Mouse (Mus musculus): ENCODE data around the gene Gpr6. TPM values are rescaled to one million over a fixed set of nuclear protein-coding genes. Genes with fewer than 3 reads are reported as not detected.

Gpr6 gene
- 0.22 TPM in 1 of 2 replicates, not detected in the other for polyA plus RNA-seq (2015; fragmentation: Nextera tagmentation; extraction: Ambion mirVana)

- H3K27ac ChIP-seq (replicated peaks): no peak within 1 kb of the TSS
- ATAC-seq (ENCODE audit: low read depth): peak; percentile 48
- WGBS: under 1% methylated on average over 23 of the region's 23 CpGs
- H3K9ac ChIP-seq: peak within 1 kb of the TSS; percentile 61
- peak within 1 kb of the TSS; percentile 85 for H3K4me2 ChIP-seq
- no peaks in the 10 kb centered on the region for H3K36me3 ChIP-seq
- H3K27me3 ChIP-seq: peaks cover 57% of the 10 kb centered on the region
- H3K4me1 ChIP-seq (replicated peaks): peaks cover 22% of the 10 kb centered on the region
- peak within 1 kb of the TSS; percentile 49 for H3K4me3 ChIP-seq
- H3K9me3 ChIP-seq: no peaks in the 10 kb centered on the region
Measured at GRCm38 (mm10) chr10:41072116-41072515, at the start of gene Gpr6. Gpr6 (minus strand) TSS chr10:41072285.

GRCm38 (mm10) chr10:41100060-41100459 lies 28.0 kb upstream of the Gpr6 start:
- H3K4me3 ChIP-seq: no peak overlapping the region
- no peak overlapping the region for H3K9ac ChIP-seq
- no peak overlapping the region for H3K4me2 ChIP-seq
- no peaks in the 10 kb centered on the region for H3K36me3 ChIP-seq
- no peaks in the 10 kb centered on the region for H3K9me3 ChIP-seq
- no peaks in the 10 kb centered on the region for H3K4me1 ChIP-seq (replicated peaks)
- WGBS: 75% methylated on average over 2 of the region's 2 CpGs
- ATAC-seq (ENCODE audit: low read depth): no peak
- no peaks in the 10 kb centered on the region; the same call in 1 of the 2 replicates for H3K27me3 ChIP-seq
- H3K27ac ChIP-seq (replicated peaks): no peak overlapping the region

- Histone ChIP-seq H3K27me3 (no peaks in the 10 kb centered on the region; the same call in 1 of the 2 replicates), H3K4me2 (no peak overlapping the region), H3K36me3 (no peaks in the 10 kb centered on the region), H3K4me1 (replicated peaks) (no peaks in the 10 kb centered on the region), H3K9ac (no peak overlapping the region), H3K4me3 (no peak overlapping the region), H3K27ac (replicated peaks) (no peak overlapping the region), H3K9me3 (no peaks in the 10 kb centered on the region)
- 0 out of 2 replicates have a peak, but pooled peaks have one; percentile 23 for ATAC-seq (ENCODE audit: low read depth)
- 91% methylated on average over 6 of the region's 6 CpGs for WGBS
Measured at GRCm38 (mm10) chr10:41098137-41098536, 26.1 kb upstream of the Gpr6 start.

- WGBS: 70% methylated on average over 7 of the region's 7 CpGs
- no peak overlapping the region for H3K27ac ChIP-seq (replicated peaks)
Measured at GRCm38 (mm10) chr10:41088852-41089251, 16.8 kb upstream of the Gpr6 start.

GRCm38 (mm10) chr10:41071696-41072095 lies 389 bp downstream of the Gpr6 start:
- H3K4me2 ChIP-seq: peak overlapping the region; percentile 85
- 3% methylated on average over 11 of the region's 11 CpGs for WGBS
- H3K36me3 ChIP-seq: no peaks in the 10 kb centered on the region
- peak; percentile 47 for ATAC-seq (ENCODE audit: low read depth)
- H3K9me3 ChIP-seq: no peaks in the 10 kb centered on the region
- peak overlapping the region; percentile 49 for H3K4me3 ChIP-seq
- no peak overlapping the region for H3K27ac ChIP-seq (replicated peaks)
- peaks cover 57% of the 10 kb centered on the region for H3K27me3 ChIP-seq
- H3K4me1 ChIP-seq (replicated peaks): peaks cover 22% of the 10 kb centered on the region
- H3K9ac ChIP-seq: peak overlapping the region; percentile 54

More at GRCm38 (mm10) chr10:41088852-41089251, 16.8 kb upstream of the Gpr6 start:
- H3K27me3 ChIP-seq: no peaks in the 10 kb centered on the region
- no peaks in the 10 kb centered on the region for H3K4me1 ChIP-seq (replicated peaks)
- H3K4me2 ChIP-seq: no peak overlapping the region
- ATAC-seq (ENCODE audit: low read depth): no peak
- H3K4me3 ChIP-seq: no peak overlapping the region
- no peak overlapping the region for H3K9ac ChIP-seq
- no peaks in the 10 kb centered on the region for H3K9me3 ChIP-seq
- H3K36me3 ChIP-seq: no peaks in the 10 kb centered on the region

- peaks cover 57% of the 10 kb centered on the region for H3K27me3 ChIP-seq
- peak overlapping the region; percentile 49 for H3K4me3 ChIP-seq
- H3K4me1 ChIP-seq (replicated peaks): peaks cover 22% of the 10 kb centered on the region
- H3K9ac ChIP-seq: peak overlapping the region; percentile 61
- peak overlapping the region; percentile 85 for H3K4me2 ChIP-seq
- 2% methylated on average over 68 of the region's 68 CpGs for WGBS
- H3K27ac ChIP-seq (replicated peaks): no peak overlapping the region
- H3K36me3 ChIP-seq: no peaks in the 10 kb centered on the region
- no peaks in the 10 kb centered on the region for H3K9me3 ChIP-seq
- ATAC-seq (ENCODE audit: low read depth): peak; percentile 76
Measured at GRCm38 (mm10) chr10:41070693-41071651, 1.1 kb downstream of the Gpr6 start.

GRCm38 (mm10) chr10:41060250-41060831 lies 11.7 kb downstream of the Gpr6 start:
- H3K36me3 ChIP-seq: no peaks in the 10 kb centered on the region
- H3K4me2 ChIP-seq: no peak overlapping the region
- WGBS: 59% methylated on average over 4 of the region's 4 CpGs
- H3K9me3 ChIP-seq: no peaks in the 10 kb centered on the region
- no peak overlapping the region for H3K9ac ChIP-seq
- ATAC-seq (ENCODE audit: low read depth): 0 out of 2 replicates have a peak, but pooled peaks have one; percentile 61
- no peaks in the 10 kb centered on the region for H3K4me1 ChIP-seq (replicated peaks)
- H3K27me3 ChIP-seq: no peaks in the 10 kb centered on the region
- no peak overlapping the region for H3K27ac ChIP-seq (replicated peaks)
- no peak overlapping the region for H3K4me3 ChIP-seq

- no peak overlapping the region for H3K4me3 ChIP-seq
- ATAC-seq (ENCODE audit: low read depth): no peak
- no peaks in the 10 kb centered on the region for H3K4me1 ChIP-seq (replicated peaks)
- H3K27me3 ChIP-seq: no peaks in the 10 kb centered on the region
- H3K9me3 ChIP-seq: no peaks in the 10 kb centered on the region
- H3K9ac ChIP-seq: no peak overlapping the region
- no peaks in the 10 kb centered on the region for H3K36me3 ChIP-seq
- no peak overlapping the region for H3K27ac ChIP-seq (replicated peaks)
- H3K4me2 ChIP-seq: no peak overlapping the region
- WGBS: 73% methylated on average over 9 of the region's 9 CpGs
Measured at GRCm38 (mm10) chr10:41055581-41055980, 16.5 kb downstream of the Gpr6 start.

GRCm38 (mm10) chr10:41054005-41054404 lies 18.1 kb downstream of the Gpr6 start:
- H3K36me3 ChIP-seq: no peaks in the 10 kb centered on the region
- ATAC-seq (ENCODE audit: low read depth): no peak
- whole genome bisulfite sequencing: 88% methylated on average over 5 of the region's 5 CpGs
- H3K9me3 ChIP-seq: no peaks in the 10 kb centered on the region
- H3K4me3 ChIP-seq: no peak overlapping the region
- H3K27me3 ChIP-seq: no peaks in the 10 kb centered on the region
- no peaks in the 10 kb centered on the region for H3K4me1 ChIP-seq (replicated peaks)
- H3K4me2 ChIP-seq: no peak overlapping the region
- H3K9ac ChIP-seq: no peak overlapping the region
- no peak overlapping the region for H3K27ac ChIP-seq (replicated peaks)

- no peak overlapping the region for H3K4me3 ChIP-seq
- peaks cover 20% of the 10 kb centered on the region for H3K4me1 ChIP-seq (replicated peaks)
- H3K27me3 ChIP-seq: peaks cover 2% of the 10 kb centered on the region; the same call in 1 of the 2 replicates
- WGBS: 17% methylated on average over 11 of the region's 11 CpGs
- H3K36me3 ChIP-seq: no peaks in the 10 kb centered on the region
- no peak overlapping the region for H3K9ac ChIP-seq
- no peak for ATAC-seq (ENCODE audit: low read depth)
- no peak overlapping the region for H3K27ac ChIP-seq (replicated peaks)
- H3K4me2 ChIP-seq: peak overlapping the region; percentile 30
- no peaks in the 10 kb centered on the region for H3K9me3 ChIP-seq
Measured at GRCm38 (mm10) chr10:41042272-41042671, 29.8 kb downstream of the Gpr6 start.

GRCm38 (mm10) chr10:41041478-41041877 lies 30.6 kb downstream of the Gpr6 start:
- H3K9me3 ChIP-seq: no peaks in the 10 kb centered on the region
- H3K4me3 ChIP-seq: no peak overlapping the region
- H3K9ac ChIP-seq: no peak overlapping the region
- WGBS: 69% methylated on average over 9 of the region's 9 CpGs
- no peak for ATAC-seq (ENCODE audit: low read depth)
- H3K27me3 ChIP-seq: peaks cover 2% of the 10 kb centered on the region; the same call in 1 of the 2 replicates
- H3K4me2 ChIP-seq: no peak overlapping the region
- no peak overlapping the region for H3K27ac ChIP-seq (replicated peaks)
- H3K4me1 ChIP-seq (replicated peaks): peaks cover 20% of the 10 kb centered on the region
- no peaks in the 10 kb centered on the region for H3K36me3 ChIP-seq

- H3K4me1 ChIP-seq (replicated peaks): peaks cover 20% of the 10 kb centered on the region
- H3K4me2 ChIP-seq: no peak overlapping the region
- no peaks in the 10 kb centered on the region for H3K9me3 ChIP-seq
- H3K27ac ChIP-seq (replicated peaks): no peak overlapping the region
- ATAC-seq (ENCODE audit: low read depth): no peak
- no peak overlapping the region for H3K4me3 ChIP-seq
- H3K9ac ChIP-seq: no peak overlapping the region
- H3K36me3 ChIP-seq: no peaks in the 10 kb centered on the region
- peaks cover 2% of the 10 kb centered on the region; the same call in 1 of the 2 replicates for H3K27me3 ChIP-seq
Measured at GRCm38 (mm10) chr10:41040530-41041085, 31.5 kb downstream of the Gpr6 start.
